Comparison of ENCODE assay signal across 36 mouse cellular contexts in genomic region chr2:163897988-163898535, GRCm38 (mm10). TPM values are rescaled to one million over a fixed set of nuclear protein-coding genes. Genes with fewer than 3 reads are reported as not detected.
DNase-seq lines count a peak whose midpoint lies in the region; ATAC-seq and TF ChIP-seq lines count a peak whose summit lies in the region.
"Had no signal": no experiment of that assay in that cellular context is flagged by ENCODE, and none has a peak within 500 bp of the region (broad histone marks: within the 10 kb centered on the region; RNA-seq: fewer than 3 reads in every experiment).

No protein-coding gene starts in this region.

- TF ChIP-seq POLR2A in cerebellum, adult 2 months (IDR thresholded peaks at IDR 0.05; ENCODE audit: borderline replicate concordance, insufficient read depth, low read length): no peak

- no peak overlapping the region for H3K4me2 ChIP-seq in midbrain, embryonic 11.5 days
- H3K4me2 ChIP-seq: embryonic facial prominence, embryonic 13.5 days; heart, embryonic 15.5 days; limb, embryonic 12.5 days; liver, embryonic 11.5 days; lung, embryonic 15.5 days; neural tube, embryonic 12.5 days had no signal

- peak; percentile 23 for DNase-seq in gastrocnemius, adult 18-20 months (ENCODE audit: low spot score)
- no peak for DNase-seq in gastrocnemius, postnatal 10 days
- peak; percentile 65 to 75 for DNase-seq in cerebellum, adult 2 months
- peak; percentile 64 to 65 for DNase-seq in cerebellum, postnatal 10 days
- DNase-seq in kidney, postnatal 36 days: no peak
- no peak for DNase-seq in midbrain, embryonic 11.5 days (ENCODE audit: low spot score, missing footprints)
- DNase-seq: adrenal gland, adult 2 months; adrenal gland, postnatal 36 days; B cell, adult 2 months; embryo, embryonic 11 days; gastrocnemius, postnatal 14 days; heart, adult 11 months; kidney, adult 9 months; kidney, postnatal 10 days; layer of hippocampus, adult 9-11 months; right cerebral cortex, adult 18-20 months had no signal

- no peak for TF ChIP-seq CTCF in cerebellum, adult 2 months (IDR thresholded peaks at IDR 0.05; ENCODE audit: borderline replicate concordance, insufficient read depth, low read depth, low read length)

- H3K36me3 ChIP-seq in midbrain, embryonic 11.5 days (ENCODE audit: control insufficient read depth, insufficient read depth, low read length): no peaks in the 10 kb centered on the region
- H3K36me3 ChIP-seq: embryonic facial prominence, embryonic 13.5 days; heart, embryonic 10.5 days; heart, embryonic 15.5 days; limb, embryonic 12.5 days; lung, embryonic 15.5 days; midbrain, embryonic 10.5 days; neural tube, embryonic 12.5 days had no signal

- H3K9me3 ChIP-seq in midbrain, embryonic 11.5 days (ENCODE audit: control insufficient read depth, low read length): no peaks in the 10 kb centered on the region
- H3K9me3 ChIP-seq: embryonic facial prominence, embryonic 13.5 days; heart, embryonic 10.5 days; heart, embryonic 15.5 days; limb, embryonic 12.5 days; lung, embryonic 15.5 days; midbrain, embryonic 10.5 days; neural tube, embryonic 12.5 days had no signal

- WGBS in cerebellum, adult 2 months: 5% methylated on average over 7 of the region's 7 CpGs
- WGBS in midbrain, embryonic 11.5 days: 79% methylated on average over 7 of the region's 7 CpGs

- no peak for ATAC-seq in midbrain, embryonic 11.5 days (ENCODE audit: low FRiP score)
- ATAC-seq: activated CD4-positive, CD25-positive, alpha-beta regulatory T cell, adult 4 months; forebrain, embryonic 16.5 days; hindbrain, postnatal 0 days; intestine, postnatal 0 days had no signal

- no peaks in the 10 kb centered on the region for H3K27me3 ChIP-seq in cerebellum, adult 2 months (ENCODE audit: control insufficient read depth, insufficient read depth, low read length)
- no peaks in the 10 kb centered on the region for H3K27me3 ChIP-seq in midbrain, embryonic 11.5 days (ENCODE audit: control insufficient read depth, insufficient read depth, low read length)
- H3K27me3 ChIP-seq: embryonic facial prominence, embryonic 13.5 days; lung, embryonic 15.5 days; neural tube, embryonic 12.5 days had no signal

- no peak overlapping the region for H3K9ac ChIP-seq in midbrain, embryonic 11.5 days (ENCODE audit: low read length)
- H3K9ac ChIP-seq: embryonic facial prominence, embryonic 13.5 days; heart, embryonic 15.5 days; limb, embryonic 12.5 days; lung, embryonic 15.5 days; neural tube, embryonic 12.5 days had no signal

- no peak overlapping the region for H3K4me3 ChIP-seq in cerebellum, adult 2 months (replicated peaks; ENCODE audit: insufficient read depth, low read depth, low read length)
- no peak overlapping the region for H3K4me3 ChIP-seq in midbrain, embryonic 11.5 days (ENCODE audit: low read depth, low read length)
- H3K4me3 ChIP-seq: embryonic facial prominence, embryonic 13.5 days; erythroblast, embryonic 14.5 days; heart, embryonic 10.5 days; heart, embryonic 15.5 days; left cerebral cortex, adult 2 months; limb, embryonic 12.5 days; lung, embryonic 15.5 days; midbrain, embryonic 10.5 days; myocyte; neural tube, embryonic 12.5 days had no signal

- H3K4me1 ChIP-seq in cerebellum, adult 2 months (ENCODE audit: control insufficient read depth, insufficient read depth, low read length): peaks cover 72% of the 10 kb centered on the region
- no peaks in the 10 kb centered on the region for H3K4me1 ChIP-seq in midbrain, embryonic 11.5 days (ENCODE audit: control insufficient read depth, insufficient read depth, low read length)
- H3K4me1 ChIP-seq: limb, embryonic 12.5 days; lung, embryonic 15.5 days; midbrain, embryonic 10.5 days; neural tube, embryonic 12.5 days had no signal

- H3K27ac ChIP-seq in cerebellum, adult 2 months (ENCODE audit: insufficient read depth, low read length): peak overlapping the region; percentile 52
- no peak overlapping the region for H3K27ac ChIP-seq in midbrain, embryonic 11.5 days (ENCODE audit: low read depth, low read length)
- H3K27ac ChIP-seq: embryonic facial prominence, embryonic 13.5 days; heart, embryonic 10.5 days; heart, embryonic 15.5 days; hindbrain, postnatal 0 days; left cerebral cortex, adult 2 months; limb, embryonic 12.5 days; lung, embryonic 15.5 days; midbrain, embryonic 10.5 days; neural tube, embryonic 12.5 days had no signal

RNA-seq across cellular contexts. Expression of gene Rims4, which starts 20.4 kb away (rescaled TPM):
- total RNA-seq in gastrocnemius, adult 18-20 months (2021): 1 to 10 TPM; 1.4 to 3.2 TPM
- under 1 TPM; 0.90 to 0.96 TPM for total RNA-seq in gastrocnemius, postnatal 10 days (2021)
- polyA plus RNA-seq in cerebellum, adult 2 months (2012; rRNA removed): 30.3 and 35.1 TPM in 2 replicates
- 0.62 and 1.1 TPM in 2 replicates for polyA plus RNA-seq in midbrain, embryonic 11.5 days (2014; fragmentation: Nextera tagmentation; extraction: Ambion mirVana)
- polyA plus RNA-seq: activated CD4-positive, CD25-positive, alpha-beta regulatory T cell, adult 4 months; erythroblast, embryonic 14.5 days; myocyte had no signal

RNA-seq across cellular contexts. Expression of gene Kcnk15, which starts 44.6 kb away (rescaled TPM):
- total RNA-seq in gastrocnemius, adult 18-20 months (2021): not detected
- total RNA-seq in gastrocnemius, postnatal 10 days (2021): not detected
- 0.60 and 0.79 TPM in 2 replicates for polyA plus RNA-seq in cerebellum, adult 2 months (2012; rRNA removed)
- polyA plus RNA-seq in midbrain, embryonic 11.5 days (2014; fragmentation: Nextera tagmentation; extraction: Ambion mirVana): not detected in 2 replicates
- total RNA-seq: adrenal gland, adult 2 months; adrenal gland, postnatal 36 days; gastrocnemius, postnatal 14 days; heart, postnatal 25 days; megakaryocyte progenitor cell, adult 5-6 weeks had no signal
- polyA plus RNA-seq: activated CD4-positive, CD25-positive, alpha-beta regulatory T cell, adult 4 months; embryonic facial prominence, embryonic 13.5 days; erythroblast, embryonic 14.5 days; forebrain, embryonic 11.5 days; forebrain, embryonic 16.5 days; heart, embryonic 10.5 days; heart, embryonic 15.5 days; hindbrain, embryonic 11.5 days; intestine, postnatal 0 days; limb, embryonic 12.5 days; liver, embryonic 11.5 days; liver, embryonic 16.5 days; lung, embryonic 15.5 days; midbrain, embryonic 10.5 days; myocyte had no signal

Comparison
In these comparisons a context has a peak if more than half of its experiments do, and no peak if none do; other contexts are left out.
1. DNase-seq: peak in gastrocnemius, adult 18-20 months (single experiment), cerebellum, adult 2 months (2 of 2) and cerebellum, postnatal 10 days (2 of 2); none in gastrocnemius, postnatal 10 days (single experiment), kidney, postnatal 36 days (0 of 2) and midbrain, embryonic 11.5 days (single experiment).